Mouse (Mus musculus) inflammation-experienced regulatory T-cells (primary cell): ENCODE results near the gene Agbl4. TPM values are rescaled to one million over a fixed set of nuclear protein-coding genes. Genes with fewer than 3 reads are reported as not detected.

ENCODE experiments used
- polyA plus RNA-seq, 2 experiments: library from polyadenylated mRNA; unstranded; fragments of 100-300 nt; shearing (Covaris generic); gene quantifications; one replicate each; pipeline ENCODE4 v1.2.1; 2017

Agbl4 gene
- polyA plus RNA-seq, result under 1 TPM in 1 of 2 experiments, not detected in 1; 0.39 TPM

DNA sequence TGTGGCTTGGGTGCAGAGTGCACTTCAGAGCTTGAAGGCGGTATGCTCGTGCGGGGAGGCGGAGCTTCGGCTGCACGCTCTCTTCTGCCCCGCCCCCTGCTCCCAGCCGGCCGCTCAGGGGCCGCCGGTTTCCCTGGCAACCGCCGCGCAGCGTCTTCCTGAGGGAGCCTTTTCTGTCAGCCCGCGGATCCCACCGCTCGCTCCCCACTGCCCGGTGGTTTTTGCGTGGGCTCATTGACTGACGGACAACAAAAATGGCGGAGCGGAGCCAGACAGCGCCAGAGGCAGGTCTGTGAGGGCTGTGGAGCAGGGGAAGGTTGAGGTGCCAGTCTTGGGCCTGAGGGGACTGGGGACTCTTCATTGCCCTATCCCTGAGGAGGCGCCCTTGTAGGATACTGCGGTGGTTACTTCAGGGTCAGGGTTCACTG is at the start of gene Agbl4:
Gene Agbl4, plus strand, starts transcription at position 44 of the 428 bp plus-strand sequence.

DNA sequence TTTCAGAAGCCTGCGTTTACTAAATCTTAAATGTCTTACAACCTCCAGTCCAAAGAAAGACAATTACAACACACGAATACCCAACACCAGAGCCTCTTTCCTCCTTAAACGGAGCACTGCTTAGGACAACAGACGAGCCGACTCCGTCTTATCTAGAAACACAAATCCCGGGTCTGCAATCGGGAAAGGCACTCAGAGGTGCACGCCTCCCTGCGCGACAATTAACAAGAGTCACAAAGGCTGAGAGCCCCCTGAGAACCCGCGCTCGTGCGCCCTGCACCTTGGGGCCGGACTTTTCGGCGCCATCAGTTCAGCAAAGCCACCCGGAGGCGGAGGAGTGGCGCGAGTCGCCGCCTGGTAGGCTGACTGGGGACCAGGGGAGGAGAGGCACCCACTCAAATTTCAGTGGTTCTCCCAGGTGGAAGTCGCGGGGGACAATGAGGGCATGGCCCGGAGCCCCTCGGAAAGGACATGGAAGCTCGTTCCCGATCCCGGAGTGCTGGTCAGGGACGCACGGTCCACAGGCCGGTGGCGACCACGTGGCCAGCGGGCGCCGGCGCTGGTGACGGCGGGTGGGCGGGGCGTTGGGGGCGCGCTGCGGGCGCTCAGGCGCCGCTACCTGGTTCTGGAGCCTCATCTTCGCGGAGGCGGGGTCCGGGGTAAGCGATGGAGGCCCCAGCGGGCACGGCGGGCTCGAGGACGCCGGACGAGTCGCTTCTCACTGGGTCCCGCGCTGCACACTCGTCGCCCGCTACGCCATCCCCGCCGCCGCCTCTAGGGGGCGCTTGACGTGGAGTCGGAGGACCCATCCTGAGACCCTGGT is 46.1 kb upstream of the Agbl4 start, which contains the start of gene Elavl4:
Gene Elavl4, minus strand, starts transcription at position 732 of the 823 bp plus-strand sequence.

DNA sequence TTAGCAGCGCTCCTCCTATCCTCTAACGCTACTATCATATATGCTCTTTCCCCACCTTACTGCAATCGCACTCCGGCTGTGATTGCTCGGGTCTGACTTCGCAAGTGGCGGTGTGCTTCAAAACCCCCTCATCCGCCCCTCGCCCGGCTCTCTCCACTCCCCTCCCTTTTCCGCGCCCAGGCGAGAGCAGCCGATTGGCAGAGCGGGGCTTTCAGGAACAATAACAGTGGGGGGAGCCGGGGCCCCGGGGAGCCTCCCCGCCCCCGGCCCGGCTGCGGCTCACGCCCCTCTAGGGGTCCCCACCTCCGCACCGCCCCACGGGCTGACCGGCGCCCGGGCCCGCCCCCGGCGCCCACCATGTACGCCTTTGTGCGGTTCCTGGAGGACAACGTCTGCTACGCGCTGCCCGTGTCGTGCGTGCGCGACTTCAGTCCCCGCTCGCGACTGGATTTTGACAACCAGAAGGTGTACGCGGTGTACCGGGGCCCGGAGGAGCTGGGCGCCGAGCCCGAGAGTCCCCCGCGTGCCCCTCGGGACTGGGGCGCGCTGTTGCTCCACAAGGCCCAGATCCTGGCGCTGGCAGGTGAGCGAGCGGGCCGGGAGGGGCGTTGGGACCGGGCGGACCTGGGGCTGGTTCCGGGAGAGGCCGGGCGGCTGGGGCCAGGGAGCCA is 1017.5 kb downstream of the Agbl4 start, which contains the start of gene Bend5:
Gene Bend5, plus strand, starts transcription at position 189 of the 671 bp plus-strand sequence.

Other genes with a start within 250 kb of the Agbl4 start
- 1 to 10 TPM in 1 of 2 experiments, under 1 TPM in 1; 0.19 to 2.7 TPM for gene Elavl4, start 45.8 kb upstream of the Agbl4 start, polyA plus RNA-seq